Mouse (Mus musculus) heart, embryonic 11.5 days (tissue): ENCODE results near the gene Ccdc162. TPM values are rescaled to one million over a fixed set of nuclear protein-coding genes. Genes with fewer than 3 reads are reported as not detected.

Source experiments
- ATAC-seq: fragments of 200-750 bp; cut with Nextera tagmentation; replicated peaks from 2 replicates; pipeline ENCODE4 v1.8.0; 2017; ENCODE audit warnings: moderate library complexity; ENCODE audit not compliant: insufficient number of reproducible peaks, low FRiP score, low TSS enrichment
- H3K27ac ChIP-seq: fragments of 300-500 bp; sonication (generic); 2 replicates; pipeline ENCODE4 v1.5.1; 2014; ENCODE audit warnings: mild to moderate bottlenecking, low read depth, low read length
- H3K27me3 ChIP-seq: fragments of 300-500 bp; sonication (generic); 2 replicates; pipeline ENCODE4 v1.6.1; 2014; ENCODE audit warnings: mild to moderate bottlenecking, low read length, mixed read lengths; ENCODE audit not compliant: control insufficient read depth, insufficient read depth
- H3K36me3 ChIP-seq: fragments of 300-500 bp; sonication (generic); 2 replicates; pipeline ENCODE4 v1.6.1; 2014; ENCODE audit warnings: mild to moderate bottlenecking, low read length, moderate library complexity, mixed read lengths; ENCODE audit not compliant: control insufficient read depth, insufficient read depth
- H3K4me1 ChIP-seq: fragments of 300-500 bp; sonication (generic); 2 replicates; pipeline ENCODE4 v1.6.1; 2014; ENCODE audit warnings: low read length; ENCODE audit not compliant: control insufficient read depth, insufficient read depth
- H3K4me2 ChIP-seq: fragments of 300-500 bp; sonication (generic); 2 replicates; pipeline ENCODE4 v1.6.1; 2014; ENCODE audit warnings: mild to moderate bottlenecking, moderate library complexity
- H3K4me3 ChIP-seq: fragments of 300-500 bp; sonication (generic); 2 replicates; pipeline ENCODE4 v1.5.1; 2014; ENCODE audit warnings: low read depth, low read length
- H3K9ac ChIP-seq: fragments of 300-500 bp; sonication (generic); 2 replicates; pipeline ENCODE4 v1.6.1; 2014; ENCODE audit warnings: mild to moderate bottlenecking, low read depth, low read length, moderate library complexity
- H3K9me3 ChIP-seq: fragments of 300-500 bp; sonication (generic); replicated peaks from 2 replicates; pipeline ENCODE4 v1.6.1; 2016; ENCODE audit warnings: low read length; ENCODE audit not compliant: control insufficient read depth
- WGBS: fragments of 180-500 bp; shearing (Covaris S2); extraction: QIAGEN DNeasy Blood & Tissue Kit; methylation state at CpG from one replicate; pipeline ENCODE4 v1.1.7; 2014; ENCODE audit not compliant: insufficient replicate concordance; 5-methylcytosine and 5-hydroxymethylcytosine counted together
- polyA plus RNA-seq: library from polyadenylated mRNA; unstranded; fragments of >200 nt; fragmentation: Nextera tagmentation; extraction: Ambion mirVana; gene quantifications from 2 replicates; pipeline ENCODE4 v1.2.1, GENCODE M21; 2014

Ccdc162 gene
- polyA plus RNA-seq, 1 experiment from 2014 or later, result 0.82 TPM

DNA sequence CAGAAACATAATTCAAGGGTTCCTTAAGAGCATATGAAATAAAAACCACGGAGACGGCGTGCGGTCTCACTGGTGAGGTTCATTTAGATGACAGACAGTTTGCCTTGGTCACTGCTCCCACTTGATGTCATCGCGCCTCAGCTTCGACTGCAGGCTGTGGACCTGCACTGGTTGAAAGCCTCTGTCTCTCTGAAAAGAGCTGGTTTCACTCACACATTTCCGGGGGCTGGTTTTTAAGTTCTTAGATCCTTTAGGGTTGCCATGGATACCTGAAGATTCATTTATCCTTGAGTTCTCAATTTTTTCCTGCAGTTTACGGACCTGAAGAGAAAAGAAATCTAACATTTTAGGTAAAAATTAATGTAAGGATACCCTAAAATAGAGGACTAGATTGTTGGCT lies 3.2 kb upstream of the Ccdc162 start:
- ATAC-seq, result no peak
- H3K4me2 ChIP-seq, result no peak overlapping the region
- no peak overlapping the region for H3K27ac ChIP-seq
- H3K36me3 ChIP-seq, result no peaks in the 10 kb centered on the region
- no peaks in the 10 kb centered on the region for H3K27me3 ChIP-seq
- H3K9me3 ChIP-seq, result no peaks in the 10 kb centered on the region
- no peak overlapping the region for H3K4me3 ChIP-seq
- H3K4me1 ChIP-seq, result no peaks in the 10 kb centered on the region
- H3K9ac ChIP-seq, result no peak overlapping the region
- WGBS, result 87% methylated on average over 9 of the region's 9 CpGs

DNA sequence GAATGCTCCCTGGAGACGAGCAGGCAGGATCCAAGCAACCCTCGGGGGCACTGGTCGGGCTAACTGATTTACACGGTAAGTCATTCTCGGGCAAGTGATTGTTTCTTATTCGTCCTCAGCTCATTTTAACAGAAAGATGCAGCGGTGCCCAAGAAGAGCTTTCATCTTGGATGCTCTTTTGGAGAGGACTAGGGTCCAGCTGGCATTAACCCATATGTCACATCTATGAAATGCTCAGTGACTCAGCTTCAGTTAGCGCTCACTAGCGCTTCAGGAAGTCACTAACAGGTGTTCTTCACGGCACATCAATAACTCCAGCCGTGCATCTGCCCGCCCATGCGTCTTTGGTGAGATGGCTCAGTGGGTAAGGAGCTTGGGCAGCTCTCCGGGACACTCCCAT lies 877 bp downstream of the Ccdc162 start:
- no peaks in the 10 kb centered on the region for H3K36me3 ChIP-seq
- no peak overlapping the region for H3K4me2 ChIP-seq
- no peaks in the 10 kb centered on the region for H3K27me3 ChIP-seq
- no peak overlapping the region for H3K9ac ChIP-seq
- no peaks in the 10 kb centered on the region for H3K9me3 ChIP-seq
- H3K4me3 ChIP-seq, result no peak overlapping the region
- ATAC-seq, result no peak
- H3K4me1 ChIP-seq, result no peaks in the 10 kb centered on the region
- 92% methylated on average over 14 of the region's 14 CpGs for WGBS
- H3K27ac ChIP-seq, result no peak overlapping the region

DNA sequence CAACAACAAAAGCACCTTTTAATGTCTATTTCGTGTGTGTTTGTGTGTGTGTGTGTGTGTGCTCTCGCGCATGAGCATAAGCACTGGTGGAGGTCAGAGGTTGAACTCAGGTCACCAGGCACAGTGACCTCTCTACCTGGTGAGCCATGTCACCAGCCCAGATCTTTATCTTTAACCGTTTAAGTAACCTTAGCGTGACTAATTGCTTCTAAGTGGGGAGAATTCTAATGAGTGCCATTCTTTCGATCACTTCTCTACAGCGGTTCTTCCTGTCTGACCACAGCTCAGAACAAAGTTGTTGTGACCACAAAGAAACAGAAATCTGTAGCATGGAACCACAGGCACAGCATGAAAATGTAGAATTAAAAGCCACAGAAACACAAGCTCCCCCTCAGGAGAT lies 5.0 kb downstream of the Ccdc162 start:
- Histone ChIP-seq H3K4me2 (no peak overlapping the region), H3K9me3 (no peaks in the 10 kb centered on the region), H3K4me3 (no peak overlapping the region), H3K27ac (no peak overlapping the region), H3K36me3 (no peaks in the 10 kb centered on the region), H3K9ac (no peak overlapping the region), H3K27me3 (no peaks in the 10 kb centered on the region), H3K4me1 (no peaks in the 10 kb centered on the region)
- 72% methylated on average over 7 of the region's 7 CpGs for WGBS
- ATAC-seq, result no peak

DNA sequence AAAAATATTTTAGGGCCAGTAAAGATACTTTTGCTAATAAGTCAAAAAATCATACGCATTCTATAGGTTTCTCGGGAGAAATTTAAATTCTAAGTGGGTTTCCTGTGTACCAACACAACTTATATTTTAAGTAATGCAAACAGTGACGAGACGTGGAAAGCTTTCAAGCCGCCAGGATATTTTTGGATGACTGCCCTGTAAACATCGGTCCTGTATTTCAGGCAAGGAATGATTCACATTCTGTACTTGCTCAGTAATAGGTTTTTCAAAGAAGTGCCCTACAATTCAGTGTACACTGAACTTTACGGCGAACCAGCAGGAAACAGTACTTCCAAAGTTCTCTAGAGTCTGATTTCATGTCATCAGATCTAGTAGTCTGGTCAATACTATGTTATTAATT lies 5.7 kb downstream of the Ccdc162 start:
- 90% methylated on average over 8 of the region's 8 CpGs for WGBS
- no peak overlapping the region for H3K27ac ChIP-seq

DNA sequence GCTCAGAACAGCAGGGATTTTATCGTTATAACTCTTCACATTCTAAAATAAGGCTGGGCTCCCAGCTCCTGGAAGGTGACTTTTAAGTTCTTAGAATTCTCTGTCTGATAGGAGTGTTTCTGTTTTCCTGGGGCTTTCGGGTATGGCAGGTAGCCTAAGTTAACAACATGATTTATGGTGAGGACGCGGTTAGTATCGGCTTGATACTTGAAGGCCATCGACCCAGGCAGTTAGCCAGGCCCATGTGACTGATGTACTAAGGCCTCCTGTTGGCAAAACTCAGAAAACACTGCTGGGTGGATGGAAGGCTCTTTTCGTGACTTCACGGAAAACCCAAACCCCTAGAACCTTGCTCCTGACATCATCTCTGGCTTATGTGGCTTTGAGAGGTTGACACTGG lies 7.1 kb downstream of the Ccdc162 start:
- no peak overlapping the region for H3K9ac ChIP-seq
- H3K4me3 ChIP-seq, result no peak overlapping the region
- H3K4me1 ChIP-seq, result no peaks in the 10 kb centered on the region
- H3K36me3 ChIP-seq, result no peaks in the 10 kb centered on the region
- no peaks in the 10 kb centered on the region for H3K27me3 ChIP-seq
- no peak for ATAC-seq
- H3K9me3 ChIP-seq, result no peaks in the 10 kb centered on the region
- 90% methylated on average over 8 of the region's 8 CpGs for WGBS
- no peak overlapping the region for H3K4me2 ChIP-seq
- H3K27ac ChIP-seq, result no peak overlapping the region

More for the DNA sequence above, 5.7 kb downstream of the Ccdc162 start:
- ATAC-seq, result no peak
- Histone ChIP-seq H3K9ac (no peak overlapping the region), H3K4me2 (no peak overlapping the region), H3K9me3 (no peaks in the 10 kb centered on the region), H3K4me1 (no peaks in the 10 kb centered on the region), H3K36me3 (no peaks in the 10 kb centered on the region), H3K27me3 (no peaks in the 10 kb centered on the region), H3K4me3 (no peak overlapping the region)

DNA sequence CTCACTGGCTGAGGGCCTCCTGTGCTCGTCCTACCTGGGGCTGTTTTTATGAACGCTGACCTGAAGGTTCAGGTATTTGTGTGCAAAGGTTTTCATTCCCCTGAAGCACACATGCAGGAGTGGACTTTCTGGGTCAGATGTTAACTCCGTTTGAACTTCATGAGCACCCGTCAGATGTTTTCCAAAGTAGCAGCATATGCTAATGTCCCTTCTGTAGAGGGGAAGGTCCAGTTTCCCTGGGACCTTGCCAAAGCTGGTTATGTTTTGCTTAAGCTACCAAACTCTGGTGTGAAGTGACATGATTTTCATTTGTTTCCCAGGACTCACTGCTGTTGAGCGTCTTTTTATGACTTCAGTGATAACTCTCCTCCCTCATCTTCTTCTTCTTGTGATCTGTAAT lies 16.8 kb downstream of the Ccdc162 start:
- Histone ChIP-seq H3K9me3 (no peaks in the 10 kb centered on the region), H3K4me3 (no peak overlapping the region), H3K27me3 (no peaks in the 10 kb centered on the region), H3K4me2 (no peak overlapping the region), H3K4me1 (no peaks in the 10 kb centered on the region), H3K27ac (no peak overlapping the region), H3K9ac (no peak overlapping the region), H3K36me3 (no peaks in the 10 kb centered on the region)
- 77% methylated on average over 5 of the region's 5 CpGs for WGBS
- ATAC-seq, result no peak

DNA sequence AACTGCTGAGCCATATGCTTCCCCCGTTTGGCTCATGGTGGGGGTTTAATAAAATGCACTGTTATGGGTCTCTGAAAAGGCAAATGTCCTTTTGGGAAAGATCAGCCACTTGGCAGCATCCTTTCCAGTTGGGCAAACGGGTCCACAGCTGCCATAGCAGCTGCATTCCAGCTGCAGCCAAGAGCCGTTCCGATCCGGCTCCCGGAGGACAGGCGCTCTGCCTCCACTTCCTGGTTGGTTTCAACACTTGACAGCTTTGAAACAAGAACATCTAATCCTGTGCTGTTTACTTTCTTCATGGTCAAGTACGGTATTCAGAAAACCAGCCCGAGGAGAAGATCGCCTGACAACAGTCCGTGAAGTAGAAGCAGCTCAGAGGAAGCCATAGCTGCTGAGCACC lies 19.4 kb downstream of the Ccdc162 start:
- H3K9ac ChIP-seq, result no peak overlapping the region
- H3K4me3 ChIP-seq, result no peak overlapping the region
- H3K9me3 ChIP-seq, result no peaks in the 10 kb centered on the region
- no peak overlapping the region for H3K27ac ChIP-seq
- no peaks in the 10 kb centered on the region for H3K4me1 ChIP-seq
- ATAC-seq, result no peak
- H3K4me2 ChIP-seq, result no peak overlapping the region
- WGBS, result 80% methylated on average over 11 of the region's 11 CpGs
- no peaks in the 10 kb centered on the region for H3K36me3 ChIP-seq
- H3K27me3 ChIP-seq, result no peaks in the 10 kb centered on the region

DNA sequence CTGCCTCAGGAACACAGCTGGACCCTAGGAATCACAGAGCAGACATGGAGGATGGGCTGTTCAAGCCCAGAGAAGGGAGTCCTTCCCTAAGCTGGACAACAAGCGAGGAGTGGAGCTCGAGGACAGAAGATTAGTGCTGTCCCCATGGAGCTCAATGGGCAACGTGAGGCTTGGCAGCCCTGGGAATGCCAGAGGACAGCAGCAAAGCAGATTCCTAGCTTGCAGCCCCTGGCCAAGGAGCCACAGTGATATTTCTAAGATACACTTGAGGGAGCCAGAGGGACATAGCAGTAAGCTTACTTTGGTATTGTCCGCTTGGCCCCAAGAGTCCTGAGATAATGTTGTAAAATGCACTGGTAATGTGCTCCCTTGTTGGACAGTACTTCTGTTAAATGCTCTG lies 25.5 kb downstream of the Ccdc162 start:
- Histone ChIP-seq H3K27ac (no peak overlapping the region), H3K4me2 (no peak overlapping the region), H3K9me3 (no peaks in the 10 kb centered on the region), H3K9ac (no peak overlapping the region), H3K36me3 (no peaks in the 10 kb centered on the region), H3K27me3 (no peaks in the 10 kb centered on the region), H3K4me3 (no peak overlapping the region), H3K4me1 (no peaks in the 10 kb centered on the region)
- no peak for ATAC-seq
- WGBS, result 62% methylated on average over 4 of the region's 4 CpGs

DNA sequence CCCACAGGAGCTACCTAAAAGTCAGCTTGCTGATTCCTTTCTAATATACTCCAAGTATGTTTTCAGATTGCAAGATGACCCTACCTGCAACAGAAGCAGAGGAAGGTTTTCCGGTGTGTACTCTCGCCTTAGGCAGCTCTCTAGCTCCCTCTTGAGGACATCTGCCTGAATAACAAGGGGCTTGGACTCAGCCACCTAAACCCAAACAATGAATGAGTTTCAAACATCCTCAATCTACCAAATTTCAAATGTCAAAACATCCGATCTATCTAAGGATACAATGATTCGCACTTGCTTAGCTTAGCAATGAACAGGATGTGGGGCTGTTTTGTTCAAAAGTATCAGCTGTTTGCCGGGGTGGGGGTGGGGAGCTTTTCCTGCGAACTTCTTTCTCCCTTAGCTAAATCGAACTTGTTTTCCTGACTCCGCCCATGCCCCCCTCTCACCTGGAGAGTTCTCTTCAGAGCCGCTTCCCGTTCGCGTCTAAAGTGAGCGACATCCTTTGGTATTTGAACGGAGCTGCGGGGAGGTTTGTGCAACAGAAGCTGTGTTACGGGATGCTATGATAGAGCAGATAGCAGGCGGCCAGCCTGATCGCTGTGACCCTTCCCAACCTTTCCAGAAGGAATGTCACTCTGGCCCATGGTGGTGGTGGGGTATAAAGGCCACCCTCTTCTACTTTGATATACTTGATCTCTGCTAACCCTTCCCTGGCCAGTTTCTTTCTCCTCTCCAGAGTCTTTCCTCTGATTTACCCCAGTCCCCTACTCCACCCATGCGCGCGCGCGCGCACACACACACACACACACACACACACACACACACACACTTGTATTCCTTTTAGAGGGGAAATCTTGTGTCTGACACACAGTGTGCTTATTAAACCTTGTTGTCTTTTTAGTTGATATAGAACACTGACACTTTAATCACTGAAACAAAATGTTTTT lies 26.2 kb downstream of the Ccdc162 start:
- H3K4me1 ChIP-seq, result no peaks in the 10 kb centered on the region
- H3K9me3 ChIP-seq, result no peaks in the 10 kb centered on the region
- H3K36me3 ChIP-seq, result no peaks in the 10 kb centered on the region
- H3K4me2 ChIP-seq, result peak overlapping the region; percentile 72
- no peak overlapping the region for H3K27ac ChIP-seq
- H3K4me3 ChIP-seq, result peak overlapping the region; percentile 40
- H3K27me3 ChIP-seq, result no peaks in the 10 kb centered on the region
- peak overlapping the region; percentile 55; the same call in 1 of the 2 replicates for H3K9ac ChIP-seq
- ATAC-seq, result peak; percentile 31; the same call in 1 of the 2 replicates
- 20% methylated on average over 24 of the region's 24 CpGs for WGBS
